Mouse (Mus musculus) liver, adult 2 months (tissue): ENCODE measurements around the gene Chchd1. TPM values are rescaled to one million over a fixed set of nuclear protein-coding genes. Genes with fewer than 3 reads are reported as not detected.

Experiments
- DNase-seq: peaks from one replicate; pipeline ENCODE4 v3.0.0-alpha.2; 2011; ENCODE audit warnings: low read depth, low spot score; ENCODE audit errors: extremely low read depth
- H3K27ac ChIP-seq: fragments of 200-500 bp; replicated peaks from 2 replicates; pipeline ENCODE4 v1.5.1; 2012; ENCODE audit warnings: low read depth, mild to moderate bottlenecking, control low read depth, inconsistent platforms, low read length; ENCODE audit not compliant: insufficient read depth
- H3K27me3 ChIP-seq: fragments of 200-500 bp; 2 replicates; pipeline ENCODE4 v1.6.1; 2012; ENCODE audit warnings: mild to moderate bottlenecking, moderate library complexity, low read length, inconsistent platforms; ENCODE audit not compliant: control insufficient read depth, insufficient read depth
- H3K36me3 ChIP-seq: fragments of 200-500 bp; 2 replicates; pipeline ENCODE4 v1.6.1; 2012; ENCODE audit warnings: low read length, inconsistent platforms; ENCODE audit not compliant: control insufficient read depth, insufficient read depth
- H3K4me1 ChIP-seq: fragments of 200-500 bp; 2 replicates; pipeline ENCODE4 v1.6.1; 2011; ENCODE audit warnings: low read length; ENCODE audit not compliant: control insufficient read depth, insufficient read depth
- H3K4me3 ChIP-seq: fragments of 200-500 bp; 2 replicates; pipeline ENCODE4 v1.5.1; 2011; ENCODE audit warnings: low read depth, mild to moderate bottlenecking, control low read depth, low read length, moderate library complexity; ENCODE audit not compliant: insufficient read depth
- H3K79me2 ChIP-seq: fragments of 200-500 bp; 2 replicates; pipeline ENCODE4 v1.6.1; 2012; ENCODE audit warnings: inconsistent platforms, mild to moderate bottlenecking, low read length, moderate library complexity; ENCODE audit not compliant: control insufficient read depth, insufficient read depth
- H3K9ac ChIP-seq: fragments of 200-500 bp; 2 replicates; pipeline ENCODE4 v1.6.1; 2012; ENCODE audit warnings: low read depth, mild to moderate bottlenecking, control low read depth, inconsistent platforms, low read length
- CTCF ChIP-seq: fragments of 200-500 bp; IDR thresholded peaks from 2 replicates; pipeline ENCODE4 v1.5.1; 2011; ENCODE audit warnings: low read depth, low read length, control low read depth
- POLR2A ChIP-seq: fragments of 200-500 bp; IDR thresholded peaks from 2 replicates; pipeline ENCODE4 v1.6.1; 2011; ENCODE audit warnings: low read length, control low read depth; ENCODE audit not compliant: insufficient read depth; ENCODE audit errors: extremely low read depth
- WGBS: fragments of 180-500 bp; shearing (Covaris S2); methylation state at CpG from one replicate; pipeline ENCODE4 v1.1.7; 2018; 5-methylcytosine and 5-hydroxymethylcytosine counted together
- polyA plus RNA-seq: library from polyadenylated mRNA; depleted of rRNA; stranded (reverse); fragments of >200 nt; gene quantifications from 2 replicates; pipeline ENCODE4 v1.2.3, GENCODE M21; 2012
- total RNA-seq: library from RNA; depleted of rRNA; stranded (reverse); fragments of >200 nt; gene quantifications from 2 replicates; pipeline ENCODE4 v1.2.3, GENCODE M21; 2014

Chchd1 gene
- total and polyA plus RNA-seq, 2 experiments, result 23.8 to 112 TPM

GRCm38 (mm10) chr14:20658902-20659301 is 43.9 kb upstream of the Chchd1 start:
- no peaks in the 10 kb centered on the region for H3K27me3 ChIP-seq
- peaks cover 4% of the 10 kb centered on the region for H3K4me1 ChIP-seq
- no peak overlapping the region for H3K9ac ChIP-seq
- no peaks in the 10 kb centered on the region for H3K36me3 ChIP-seq
- H3K4me3 ChIP-seq, result no peak overlapping the region
- DNase-seq, result no peak
- TF ChIP-seq CTCF, result no peak
- TF ChIP-seq POLR2A, result no peak
- no peaks in the 10 kb centered on the region for H3K79me2 ChIP-seq
- no peak overlapping the region for H3K27ac ChIP-seq
- WGBS, result 82% methylated on average over 6 of the region's 6 CpGs

DNA sequence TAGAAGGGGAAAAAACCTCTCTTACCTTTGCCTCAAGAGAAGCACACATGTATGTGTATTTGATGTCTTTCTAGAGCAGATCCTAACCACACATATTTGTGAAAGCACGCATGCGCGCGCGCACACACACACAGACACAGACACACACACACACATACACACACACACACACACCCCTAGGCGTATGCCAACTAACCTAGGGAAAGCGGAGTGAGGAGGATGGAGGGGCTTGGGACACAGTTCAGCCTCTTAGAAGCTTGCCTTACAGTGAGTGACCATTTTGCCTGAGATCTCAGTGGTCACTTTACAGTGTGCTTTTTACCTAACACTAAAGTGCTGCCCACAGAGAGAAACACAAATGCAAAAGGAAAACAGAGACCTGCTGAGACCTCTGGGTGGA is 43.1 kb upstream of the Chchd1 start:
- whole genome bisulfite sequencing, result 96% methylated on average over 7 of the region's 7 CpGs
- no peak for DNase-seq
- H3K27ac ChIP-seq, result no peak overlapping the region
- H3K36me3 ChIP-seq, result no peaks in the 10 kb centered on the region
- TF ChIP-seq POLR2A (no peak), CTCF (no peak)
- H3K27me3 ChIP-seq, result no peaks in the 10 kb centered on the region
- H3K9ac ChIP-seq, result no peak overlapping the region
- no peak overlapping the region for H3K4me3 ChIP-seq
- H3K79me2 ChIP-seq, result no peaks in the 10 kb centered on the region
- H3K4me1 ChIP-seq, result peaks cover 4% of the 10 kb centered on the region

DNA sequence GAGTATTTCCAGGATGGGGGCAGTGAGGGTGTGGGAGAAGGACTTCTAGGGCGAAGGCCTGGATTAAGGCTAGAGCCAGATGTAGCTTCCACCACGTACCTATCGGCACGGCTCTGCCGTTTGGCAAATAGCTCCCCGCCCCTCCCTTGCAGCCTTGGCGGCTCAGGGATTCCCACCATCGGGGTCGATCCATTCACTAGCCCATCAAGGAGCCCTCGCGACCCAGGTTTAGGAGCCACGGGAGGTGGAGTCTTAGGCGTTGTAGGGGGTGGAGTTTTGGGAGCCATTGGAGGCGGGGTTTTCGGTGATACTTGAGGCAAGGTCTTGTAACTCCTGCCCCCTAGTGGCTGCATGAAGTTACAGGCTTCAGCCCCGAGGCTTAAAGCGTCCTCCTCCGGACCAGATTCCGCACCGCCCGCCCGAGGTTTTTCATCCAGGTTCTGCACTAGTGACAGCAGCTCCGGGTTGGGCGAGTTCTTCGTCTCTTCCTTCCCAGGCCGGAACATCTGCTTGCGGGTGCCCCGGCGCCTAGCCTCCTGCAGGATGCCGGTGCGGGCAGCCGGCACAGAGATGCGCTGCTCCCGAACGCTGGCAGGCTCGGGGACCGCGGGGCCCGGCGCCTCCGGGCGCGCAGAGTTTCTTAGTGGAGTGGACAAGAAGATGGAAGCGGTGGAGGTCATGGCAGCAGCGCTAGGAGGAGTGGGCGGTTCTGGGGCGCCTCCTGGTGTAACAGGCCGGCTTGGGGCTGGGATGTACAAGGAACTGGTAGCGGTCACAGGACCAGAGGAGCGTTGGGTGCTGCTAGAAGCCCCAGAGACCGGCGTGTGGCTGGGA is 41.8 kb upstream of the Chchd1 start:
- peaks cover 4% of the 10 kb centered on the region for H3K4me1 ChIP-seq
- H3K4me3 ChIP-seq, result peak overlapping the region; percentile 66
- DNase-seq, result peak; percentile 89
- H3K36me3 ChIP-seq, result no peaks in the 10 kb centered on the region
- no peaks in the 10 kb centered on the region for H3K27me3 ChIP-seq
- 0 out of 2 replicates have a peak, but pooled peaks have one; percentile 18 for TF ChIP-seq POLR2A
- TF ChIP-seq CTCF, result peak; percentile 86
- H3K27ac ChIP-seq, result no peak overlapping the region
- no peaks in the 10 kb centered on the region for H3K79me2 ChIP-seq
- peak overlapping the region; percentile 69 for H3K9ac ChIP-seq
- WGBS, result 2% methylated on average over 52 of the region's 52 CpGs

DNA sequence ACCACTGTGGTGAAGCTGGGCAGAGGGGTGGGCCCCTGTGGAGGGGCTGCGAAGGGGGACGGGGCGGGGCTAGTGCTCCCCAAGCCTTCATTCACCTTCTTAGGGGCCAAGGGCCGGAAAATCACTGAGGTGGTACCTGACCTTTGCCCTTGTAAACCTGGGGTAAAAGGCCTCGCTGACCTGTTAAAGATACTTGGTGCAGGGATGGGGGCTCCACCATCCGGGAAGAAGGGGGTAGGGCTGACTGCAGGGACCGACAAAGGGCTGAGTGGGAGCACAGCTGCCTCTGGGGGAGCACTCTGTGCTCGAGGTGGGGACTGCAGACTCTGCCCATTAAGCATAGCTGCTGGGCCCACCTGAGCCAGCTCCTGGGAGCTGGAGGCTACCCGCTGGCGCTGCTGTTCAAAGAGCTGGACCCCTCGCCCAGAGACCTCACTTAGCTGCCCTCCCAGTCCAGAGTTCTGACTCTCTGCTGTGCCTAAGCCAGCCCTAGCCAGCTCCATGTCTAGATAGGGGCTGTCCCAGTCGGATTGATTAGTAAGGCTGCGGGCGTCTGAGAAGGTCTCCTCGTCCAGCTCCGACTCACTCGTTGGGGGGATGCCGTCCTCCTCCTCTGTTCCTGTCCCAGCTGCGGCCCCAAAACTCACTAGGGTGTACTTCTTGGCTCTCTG is 41.0 kb upstream of the Chchd1 start:
- Histone ChIP-seq H3K4me3 (peak overlapping the region; percentile 60), H3K79me2 (no peaks in the 10 kb centered on the region), H3K27me3 (no peaks in the 10 kb centered on the region), H3K4me1 (peaks cover 4% of the 10 kb centered on the region), H3K9ac (peak overlapping the region; percentile 62), H3K36me3 (no peaks in the 10 kb centered on the region), H3K27ac (no peak overlapping the region)
- 44% methylated on average over 19 of the region's 19 CpGs for WGBS
- TF ChIP-seq POLR2A (no peak), CTCF (no peak)
- DNase-seq, result no peak

GRCm38 (mm10) chr14:20662740-20663139 is 40.1 kb upstream of the Chchd1 start:
- 97% methylated on average over 3 of the region's 3 CpGs for WGBS
- H3K4me3 ChIP-seq, result no peak overlapping the region
- H3K9ac ChIP-seq, result no peak overlapping the region
- H3K27me3 ChIP-seq, result no peaks in the 10 kb centered on the region
- no peaks in the 10 kb centered on the region for H3K79me2 ChIP-seq
- H3K36me3 ChIP-seq, result no peaks in the 10 kb centered on the region
- no peak for DNase-seq
- TF ChIP-seq CTCF (no peak), POLR2A (no peak)
- peaks cover 4% of the 10 kb centered on the region for H3K4me1 ChIP-seq
- H3K27ac ChIP-seq, result no peak overlapping the region
